Mouse (Mus musculus) frontal cortex, adult (tissue): ENCODE results near the gene Inhbc.
A peak's percentile ranks its signal among the peaks of the same experiment; 100 is the strongest.
"Not testable (repeated sequence)": the region's sequence is repeated elsewhere in the genome, so short reads cannot be mapped to it uniquely, and the experiment has no call there.

Source experiments
- ATAC-seq: cut with Nextera tagmentation; 2 replicates; pipeline ENCODE4 v1.9.2; 2017; ENCODE audit warnings: mild to moderate bottlenecking, moderate library complexity, mixed read lengths; ENCODE audit not compliant: low TSS enrichment

Gene Inhbc

DNA sequence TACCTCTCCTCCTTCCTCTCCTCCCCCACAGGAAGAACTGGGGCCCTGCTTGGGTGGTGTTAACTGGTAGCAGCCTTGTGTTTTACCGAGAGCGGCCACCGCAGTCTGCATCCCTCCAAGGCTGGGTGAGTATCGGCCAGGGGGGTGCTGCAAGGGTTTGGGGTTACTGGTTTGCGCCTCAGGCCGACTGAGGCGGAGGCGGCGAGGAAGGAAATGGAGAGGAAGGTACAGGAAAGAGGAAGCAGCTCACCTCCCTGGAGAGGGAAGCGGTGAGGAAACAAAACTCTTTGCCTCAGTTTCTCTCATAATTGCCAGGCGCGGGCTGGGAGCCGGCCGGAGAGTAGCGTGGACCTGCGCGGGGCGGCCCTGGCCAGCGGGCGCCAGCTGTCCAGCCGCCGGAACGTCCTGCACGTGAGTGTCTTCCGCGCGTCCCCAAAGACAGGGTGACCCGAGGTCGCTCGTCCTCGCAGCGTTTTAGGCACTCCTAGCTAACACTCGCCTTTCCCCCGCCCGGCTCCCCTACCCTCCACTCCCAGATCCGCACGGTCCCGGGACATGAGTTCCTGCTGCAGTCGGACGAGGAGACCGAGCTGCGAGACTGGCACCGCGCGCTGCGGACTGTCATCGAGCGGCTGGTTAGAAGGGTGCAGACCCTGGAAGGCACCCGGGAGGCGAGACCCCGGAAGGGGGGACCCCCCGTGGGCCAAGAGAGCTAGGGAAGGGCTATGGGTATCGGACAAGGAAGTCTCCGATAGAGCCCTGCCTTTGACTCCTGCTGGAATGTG, 44.0 kb downstream of the Inhbc start:
- ATAC-seq, result no peak

DNA sequence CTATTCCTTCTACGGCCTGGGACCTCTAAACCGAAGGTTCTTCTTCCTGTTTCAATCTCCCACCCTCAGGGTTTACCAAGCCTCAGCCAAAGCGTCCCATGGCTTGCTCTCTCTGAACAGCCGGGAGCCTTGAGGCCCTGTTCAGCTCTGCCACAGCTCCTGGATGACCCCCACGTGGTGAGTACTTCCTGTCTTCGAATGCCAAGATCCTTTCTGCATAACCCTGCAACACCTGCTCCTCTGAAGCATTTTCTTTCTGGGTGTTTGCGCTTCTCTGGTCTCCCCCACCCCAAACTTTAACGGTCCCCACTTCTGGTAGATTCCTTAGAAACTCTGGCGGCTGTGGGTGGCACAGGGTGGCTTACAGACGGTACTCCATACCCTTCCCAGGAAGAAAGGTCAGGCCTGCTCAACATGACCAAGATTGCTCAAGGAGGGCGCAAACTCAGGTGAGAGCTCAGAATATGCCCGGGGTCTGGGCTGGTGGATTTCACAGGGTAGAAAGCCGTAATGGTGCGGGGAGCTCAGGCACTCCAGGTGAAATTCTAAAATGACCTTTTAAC, 44.7 kb downstream of the Inhbc start:
- no peak for ATAC-seq

DNA sequence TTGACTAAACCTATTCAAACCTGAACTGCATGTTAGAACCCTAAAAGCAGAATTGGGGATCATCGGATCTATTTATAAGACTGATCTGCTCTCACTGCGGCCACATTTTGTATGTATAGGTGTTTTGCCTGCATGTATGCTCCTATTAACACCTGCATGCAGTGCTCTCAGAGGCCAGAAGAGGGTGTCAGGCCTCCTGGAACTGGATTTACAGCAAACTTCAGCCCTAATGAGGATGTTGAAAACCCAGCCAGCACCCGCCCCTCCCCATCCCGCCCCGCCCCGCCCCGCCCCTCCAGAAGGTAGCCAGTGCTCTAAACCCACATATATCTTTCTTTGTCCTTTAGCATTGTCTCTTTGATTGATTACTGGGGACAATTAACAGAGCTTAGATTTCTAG, 45.7 kb downstream of the Inhbc start:
- no peak for ATAC-seq

DNA sequence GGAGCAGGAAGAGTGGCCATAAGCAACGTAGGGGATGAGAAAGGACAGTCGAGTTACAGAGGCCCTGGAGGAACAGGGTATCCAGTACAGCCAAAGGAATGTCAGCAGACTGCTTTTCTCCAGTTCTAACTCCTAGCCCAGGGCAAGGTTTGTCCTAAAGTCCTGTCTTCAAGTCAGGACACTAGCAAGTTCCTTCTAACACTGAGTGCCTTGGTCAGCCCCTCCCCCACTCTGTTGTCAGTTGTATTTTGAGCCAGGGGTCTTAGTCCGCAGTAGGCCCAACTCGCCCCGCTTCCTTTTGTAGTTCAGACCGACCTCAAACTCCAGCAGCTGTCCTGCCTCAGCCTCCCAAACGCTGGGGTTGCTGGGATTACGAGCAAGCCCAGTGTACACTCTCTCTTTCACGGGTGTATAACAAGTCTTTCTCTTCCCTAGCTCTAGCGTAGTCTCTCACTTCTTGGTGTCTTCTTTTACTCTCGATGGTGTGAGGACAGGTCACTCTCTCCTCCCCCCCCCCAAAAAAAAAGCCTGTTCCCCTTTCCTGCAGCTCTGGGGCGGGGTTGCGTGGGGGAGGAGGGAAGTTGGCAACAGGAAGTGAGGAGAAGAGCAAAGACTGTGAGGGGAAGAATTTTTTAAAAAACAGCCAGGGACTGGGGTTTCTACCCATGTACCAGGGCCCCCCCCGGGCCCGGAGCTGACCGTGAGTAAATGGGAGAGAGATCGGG, 46.9 kb downstream of the Inhbc start:
- no peak for ATAC-seq

GRCm38 (mm10) chr10:127322669-127323068, 47.6 kb downstream of the Inhbc start:
- no peak for ATAC-seq

GRCm38 (mm10) chr10:127322178-127322577, 48.1 kb downstream of the Inhbc start:
- no peak for ATAC-seq

- no peak for ATAC-seq
Observed at GRCm38 (mm10) chr10:127321621-127322020, 48.6 kb downstream of the Inhbc start, which contains the start of gene Arhgap9. Gene Arhgap9, plus strand, starts transcription at chr10:127321964.

- no peak for ATAC-seq
Observed at GRCm38 (mm10) chr10:127319969-127320368, 50.3 kb downstream of the Inhbc start.

DNA sequence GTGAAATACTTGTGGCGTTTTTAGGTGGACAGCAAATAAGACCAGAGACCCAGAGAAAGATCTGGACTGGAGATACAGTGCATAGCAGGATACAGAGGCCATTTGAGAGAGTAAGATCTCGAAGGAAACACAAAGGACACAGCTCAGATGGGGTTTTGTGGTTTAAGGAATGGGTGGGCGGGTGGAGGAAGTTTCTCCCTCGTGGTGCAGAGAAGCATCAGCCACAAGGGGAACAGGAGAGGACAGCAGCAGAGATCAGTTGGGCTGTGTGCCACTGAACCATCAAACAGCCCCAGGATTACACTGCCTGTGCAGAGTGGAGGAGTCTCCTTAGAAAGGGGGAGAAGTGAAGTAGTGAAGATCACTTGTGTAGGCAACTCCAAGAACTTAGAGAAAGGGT, 52.2 kb downstream of the Inhbc start:
- no peak for ATAC-seq

DNA sequence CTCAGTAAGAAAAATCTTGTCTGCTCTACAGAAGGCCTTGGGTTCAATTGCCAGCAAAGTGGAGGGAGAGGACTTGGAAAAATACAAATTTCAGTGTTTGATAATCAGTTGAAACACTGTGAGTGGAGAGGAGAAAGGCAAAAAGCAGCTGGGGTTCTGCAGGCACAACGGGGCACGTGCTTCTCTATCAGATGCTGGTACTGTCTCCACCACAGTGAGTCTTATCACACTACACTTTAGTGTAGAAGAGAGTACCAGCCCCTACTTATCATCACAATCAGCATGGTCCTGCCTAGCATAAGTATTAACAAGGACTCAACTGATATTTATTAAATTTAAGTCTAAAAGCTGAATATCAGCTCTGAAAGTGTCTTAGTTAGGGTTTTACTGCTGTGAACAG, 53.0 kb downstream of the Inhbc start:
- no peak for ATAC-seq

GRCm38 (mm10) chr10:127314950-127315349, 55.3 kb downstream of the Inhbc start:
- ATAC-seq, result not testable (repeated sequence)

DNA sequence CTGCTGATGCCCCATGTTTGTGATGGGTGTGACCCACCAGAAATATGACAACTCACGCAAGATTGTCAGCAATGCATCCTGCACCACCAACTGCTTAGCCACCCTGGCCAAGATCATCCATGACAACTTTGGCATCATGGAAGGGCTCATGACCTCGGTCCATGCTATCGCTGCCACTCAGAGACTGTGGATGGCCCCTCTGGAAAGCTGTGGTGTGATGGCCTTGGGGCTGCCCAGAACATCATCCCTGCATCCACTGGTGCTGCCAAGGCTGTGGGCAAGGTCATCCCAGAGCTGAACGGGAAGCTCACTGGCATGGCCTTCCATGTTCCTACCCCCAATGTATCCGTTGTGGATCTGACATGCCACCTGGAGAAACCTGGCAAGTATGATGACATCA, 56.7 kb downstream of the Inhbc start:
- not testable (repeated sequence) for ATAC-seq

DNA sequence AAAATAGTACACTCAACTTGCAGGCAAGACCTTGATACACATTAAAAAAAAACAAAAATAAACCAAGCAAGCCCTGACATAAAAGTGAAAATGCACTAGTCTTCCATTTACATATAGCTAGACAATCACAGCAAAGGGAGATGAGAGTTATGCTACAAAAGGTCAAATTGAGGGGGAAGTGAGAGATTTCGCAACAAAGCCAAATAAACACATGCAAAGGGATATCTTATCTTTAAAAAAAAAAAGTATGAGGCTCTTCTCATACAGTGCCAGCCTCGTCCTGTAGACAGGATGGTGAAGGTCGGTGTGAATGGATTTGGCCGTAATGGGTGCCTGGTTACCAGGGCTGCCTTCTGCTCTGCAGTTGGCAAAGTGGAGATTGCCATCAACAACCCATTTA, 57.4 kb downstream of the Inhbc start:
- no peak for ATAC-seq

DNA sequence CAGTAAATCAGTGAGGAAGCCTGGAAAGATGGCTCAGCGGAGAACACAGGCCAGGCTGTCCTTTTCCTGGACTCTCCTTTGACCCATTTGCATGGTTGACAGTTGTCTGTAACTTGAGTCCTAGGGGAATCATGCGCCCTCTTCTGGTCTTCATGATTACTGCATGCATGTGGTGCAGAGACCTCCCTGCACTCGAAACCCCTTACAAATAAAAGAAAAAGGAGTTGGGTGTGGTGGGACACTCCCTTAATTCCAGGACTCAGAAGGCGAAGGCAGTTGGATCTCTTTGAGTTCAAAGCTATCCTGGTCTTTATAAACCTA, 57.9 kb downstream of the Inhbc start:
- ATAC-seq, result peak; percentile 60

- ATAC-seq, result peak; percentile 98
Observed at GRCm38 (mm10) chr10:127311476-127312355, 58.5 kb downstream of the Inhbc start, which contains the start of gene Mars. Gene Mars, minus strand, starts transcription at chr10:127311786.

DNA sequence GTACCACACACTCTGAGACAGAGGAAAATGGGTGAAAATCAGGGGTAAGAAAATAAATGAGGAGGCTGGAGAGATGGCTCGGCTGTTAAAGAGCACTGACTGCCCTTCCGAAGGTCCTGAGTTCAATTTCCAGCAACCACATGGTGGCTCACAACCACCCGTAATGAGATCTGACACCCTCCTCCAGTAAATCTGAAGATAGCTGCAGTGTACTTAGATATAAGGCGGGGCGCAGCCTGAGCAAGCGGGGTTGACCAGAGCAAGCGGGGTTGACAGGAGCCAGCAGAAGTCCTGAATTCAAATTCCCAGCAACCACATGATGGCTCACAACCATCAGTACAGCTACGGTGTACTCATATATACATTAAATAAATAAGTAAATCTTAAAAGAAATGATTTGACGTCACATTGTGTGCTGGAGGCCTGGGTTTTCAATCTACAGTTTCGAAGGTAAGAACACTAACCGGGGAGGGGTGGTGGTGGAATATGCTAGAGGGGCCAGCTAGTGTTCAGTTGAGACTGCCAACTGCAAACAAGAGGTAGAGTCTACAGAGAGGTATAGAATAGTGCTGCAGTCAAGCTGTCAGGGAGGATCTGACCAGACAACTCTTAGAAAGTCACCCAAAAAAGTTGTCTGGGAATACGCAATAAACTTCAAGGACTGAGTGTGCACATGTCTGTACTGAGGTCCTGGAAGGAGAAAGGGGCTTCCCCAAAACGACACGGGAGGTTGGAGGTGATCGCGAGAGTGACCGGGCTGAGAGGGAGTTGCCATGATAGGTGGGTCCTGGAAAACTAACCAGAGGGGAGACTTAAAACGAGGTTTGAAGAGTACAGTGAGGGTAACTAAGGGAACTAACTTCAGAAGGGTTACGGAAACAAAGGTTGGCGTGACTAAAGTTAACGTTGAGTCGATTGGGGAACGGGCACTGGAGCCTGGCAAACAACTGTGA, 59.4 kb downstream of the Inhbc start:
- 0 out of 2 replicates have a peak, but pooled peaks have one; percentile 1 for ATAC-seq

GRCm38 (mm10) chr10:127309167-127309566, 61.1 kb downstream of the Inhbc start:
- ATAC-seq, result not testable (repeated sequence)
